Mouse (Mus musculus) olfactory bulb, adult 2 months (tissue): ENCODE measurements around the gene Gm28048.

Source experiments
- CTCF ChIP-seq: fragments of 200-500 bp; IDR thresholded peaks from 2 replicates; pipeline ENCODE4 v1.5.1; 2012; ENCODE audit warnings: low read depth, mild to moderate bottlenecking, low read length, moderate library complexity; ENCODE audit not compliant: insufficient read depth
- POLR2A ChIP-seq: fragments of 200-500 bp; IDR thresholded peaks from 2 replicates; pipeline ENCODE4 v1.6.1; 2012; ENCODE audit warnings: mild to moderate bottlenecking, low read depth, low read length, moderate library complexity; ENCODE audit not compliant: insufficient read depth

DNA sequence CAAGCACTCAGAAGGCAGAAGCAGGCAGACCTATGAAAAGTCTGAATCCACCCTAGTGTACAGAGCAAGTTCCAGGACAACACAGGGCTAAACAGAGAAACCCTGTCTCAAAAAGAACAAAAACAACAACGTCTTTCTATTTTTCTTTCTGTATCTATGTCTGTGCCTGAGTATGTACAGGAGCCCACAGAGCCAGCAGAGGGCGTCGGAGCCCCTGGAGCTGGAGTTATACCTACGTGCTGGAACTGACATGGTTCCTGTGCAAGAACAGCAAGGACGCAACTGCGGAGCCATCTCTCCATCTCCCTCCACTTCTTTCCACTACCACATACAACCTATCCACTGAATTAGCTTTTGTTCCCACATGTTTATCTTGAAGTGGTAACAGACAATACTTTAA is 31.8 kb downstream of the Gm28048 start:
- TF ChIP-seq CTCF, result no peak
- no peak for TF ChIP-seq POLR2A
